In genomic region chr6:113166661-113167251, GRCm38 (mm10) we compare ENCODE assay signal across 9 mouse cellular contexts. TPM values are rescaled to one million over a fixed set of nuclear protein-coding genes. Genes with fewer than 3 reads are reported as not detected.
DNase-seq lines count a peak whose midpoint lies in the region; ATAC-seq and TF ChIP-seq lines count a peak whose summit lies in the region.
"Had no signal": no experiment of that assay in that cellular context is flagged by ENCODE, and none has a peak within 500 bp of the region (broad histone marks: within the 10 kb centered on the region; RNA-seq: fewer than 3 reads in every experiment).

No protein-coding gene starts in this region.

- peaks cover 43% of the 10 kb centered on the region for H3K27me3 ChIP-seq in G1E (ENCODE audit: insufficient read depth, low read length)

- intact Hi-C loops in heart, postnatal 14 days (cut with DNase I) = no loop called here

- H3K36me3 ChIP-seq in G1E (replicated peaks) = peaks cover 7% of the 10 kb centered on the region

- no peak for TF ChIP-seq CTCF in G1E (IDR thresholded peaks at IDR 0.05; ENCODE audit: low read depth, low read length)

- H3K4me1 ChIP-seq in G1E (ENCODE audit: insufficient read depth, low read depth, low read length) = peaks cover 5% of the 10 kb centered on the region

- H3K9me3 ChIP-seq in G1E (replicated peaks) = no peaks in the 10 kb centered on the region

- peak; percentile 13 for DNase-seq in G1E (ENCODE audit: low spot score)
- DNase-seq in adrenal gland, adult 8-10 months = peak; percentile 90
- peak; percentile 53 to 66 for DNase-seq in heart, postnatal 14 days
- peak; percentile 35 for DNase-seq in layer of hippocampus, adult 9-10 months (ENCODE audit: low spot score)
- peak; percentile 77 to 78 for DNase-seq in lung, postnatal 4 days
- DNase-seq in urinary bladder, adult 18-20 months (ENCODE audit: low spot score in 2 of 2) = peak; percentile 54 to 80
- DNase-seq in spleen, postnatal 36 days (ENCODE audit: low spot score in 2 of 2) = no peak

- ATAC-seq in G1E (ENCODE audit: extremely low read depth, insufficient number of reproducible peaks, low FRiP score, poor library complexity, severe bottlenecking) = no peak
- peak; percentile 91 for ATAC-seq in frontal cortex, adult (ENCODE audit: low TSS enrichment)

- no peak overlapping the region for H3K4me3 ChIP-seq in G1E (ENCODE audit: low read depth, low read length)
- H3K4me3 ChIP-seq: erythroblast, embryonic 14.5 days had no signal

RNA-seq across cellular contexts. Expression of gene Lhfpl4, which starts 28.4 kb away (rescaled TPM):
- total RNA-seq in G1E (2014; fragmentation: Nextera tagmentation) (not detected in 2 replicates), G1E (2017) (0.05 and 0.29 TPM in 2 replicates)
- not detected in 2 replicates for polyA plus RNA-seq in G1E (2012)
- 1 to 10 TPM; 5.2 to 8.5 (median 6.6) TPM for total RNA-seq in adrenal gland, adult 8-10 months (2022)
- under 1 TPM; 0.31 to 0.32 TPM for total RNA-seq in heart, postnatal 14 days (2021)

Comparison
In these comparisons a context has a peak if more than half of its experiments do, and no peak if none do; other contexts are left out.
1. DNase-seq: peak in G1E (single experiment), adrenal gland, adult 8-10 months (single experiment), heart, postnatal 14 days (2 of 2), layer of hippocampus, adult 9-10 months (single experiment), lung, postnatal 4 days (2 of 2) and urinary bladder, adult 18-20 months (2 of 2); none in spleen, postnatal 36 days (0 of 2).
2. RNA of gene Lhfpl4, which starts 28.4 kb away (total RNA-seq): 5.2 to 8.5 TPM in adrenal gland, adult 8-10 months; 0.31 to 0.32 TPM in heart, postnatal 14 days and 0.05 to 0.29 TPM in G1E; every median in the first group is over 4 times any median in the second.